Mouse (Mus musculus): ENCODE measurements around the gene Lrrc32.

The Lrrc32 gene

GRCm38 (mm10) chr7:98489131-98489530, at the start of gene Lrrc32:
Gene Lrrc32 (plus strand): TSS chr7:98489283.
- DNase-seq (ENCODE audit: low spot score in 2 of 2): no peak

DNA sequence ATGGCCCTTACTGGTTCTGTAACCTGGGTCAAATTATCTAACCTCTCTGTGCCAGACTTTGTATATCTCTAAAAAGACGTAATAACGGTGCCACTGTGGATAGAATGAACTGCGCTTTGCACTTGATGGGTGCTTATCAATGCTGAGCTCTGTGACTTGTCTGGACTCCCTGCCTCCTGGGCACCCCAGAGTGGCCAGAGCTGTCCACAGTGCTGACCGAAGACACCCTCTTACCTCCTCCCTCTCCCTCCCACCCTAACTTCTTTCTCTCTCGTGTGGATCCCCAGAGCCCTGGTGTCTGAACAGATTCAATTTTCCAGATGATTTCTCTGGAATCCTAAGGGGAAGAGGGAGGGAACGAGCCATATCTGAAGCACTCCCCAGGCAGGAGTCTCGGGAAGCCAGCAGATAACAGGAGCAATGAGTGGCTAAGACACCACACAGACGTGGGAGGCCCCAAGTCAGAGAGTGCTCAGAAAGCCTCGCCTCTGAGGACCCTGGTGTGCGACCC, 49.1 kb upstream of the Lrrc32 start, which contains the start of gene Gucy2d:
Gene Gucy2d (plus strand): TSS at position 461 of the 511 bp plus-strand sequence.
- no peak for DNase-seq (ENCODE audit: low spot score in 2 of 2)

DNA sequence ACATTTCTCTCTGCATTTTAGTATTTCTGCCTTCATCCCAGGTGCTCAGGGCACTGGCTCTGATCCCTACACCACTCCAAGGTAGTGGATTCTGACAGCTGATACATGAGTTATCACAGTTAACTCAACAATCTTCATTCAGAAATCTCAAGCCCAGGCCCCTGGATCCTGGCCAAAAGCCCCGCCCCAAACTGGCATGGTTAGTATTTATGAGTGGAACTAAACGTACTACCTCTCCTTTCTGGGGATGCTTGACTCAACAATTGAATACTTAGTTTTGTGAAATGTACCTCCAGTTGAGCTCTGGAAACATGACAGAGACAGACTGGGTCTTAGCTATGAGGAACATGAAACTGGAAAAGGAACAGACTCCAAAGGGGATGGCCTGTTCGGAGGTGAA, 42.2 kb upstream of the Lrrc32 start:
- no peak for DNase-seq (ENCODE audit: low spot score in 2 of 2)

GRCm38 (mm10) chr7:98447585-98448308, 41.3 kb upstream of the Lrrc32 start:
- DNase-seq (ENCODE audit: low spot score in 2 of 2): no peak

DNA sequence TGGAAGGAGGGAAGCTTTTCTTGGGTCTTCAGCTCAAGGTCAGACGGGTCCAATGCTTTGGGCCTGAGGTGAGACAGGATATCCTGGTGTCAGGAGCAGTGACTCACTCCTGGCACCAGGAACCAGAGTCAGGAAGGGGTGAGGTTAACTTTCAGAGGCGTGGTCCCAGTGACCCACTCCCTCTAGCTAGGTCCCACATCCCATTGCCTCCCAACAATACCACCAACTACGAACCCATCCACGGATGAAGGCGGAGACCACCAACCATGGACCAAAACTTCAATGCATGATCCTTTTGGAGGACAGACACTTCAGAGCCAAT, 40.8 kb upstream of the Lrrc32 start:
- no peak for DNase-seq (ENCODE audit: low spot score in 2 of 2)

GRCm38 (mm10) chr7:98449696-98450095, 39.4 kb upstream of the Lrrc32 start:
- no peak for DNase-seq (ENCODE audit: low spot score in 2 of 2)

DNA sequence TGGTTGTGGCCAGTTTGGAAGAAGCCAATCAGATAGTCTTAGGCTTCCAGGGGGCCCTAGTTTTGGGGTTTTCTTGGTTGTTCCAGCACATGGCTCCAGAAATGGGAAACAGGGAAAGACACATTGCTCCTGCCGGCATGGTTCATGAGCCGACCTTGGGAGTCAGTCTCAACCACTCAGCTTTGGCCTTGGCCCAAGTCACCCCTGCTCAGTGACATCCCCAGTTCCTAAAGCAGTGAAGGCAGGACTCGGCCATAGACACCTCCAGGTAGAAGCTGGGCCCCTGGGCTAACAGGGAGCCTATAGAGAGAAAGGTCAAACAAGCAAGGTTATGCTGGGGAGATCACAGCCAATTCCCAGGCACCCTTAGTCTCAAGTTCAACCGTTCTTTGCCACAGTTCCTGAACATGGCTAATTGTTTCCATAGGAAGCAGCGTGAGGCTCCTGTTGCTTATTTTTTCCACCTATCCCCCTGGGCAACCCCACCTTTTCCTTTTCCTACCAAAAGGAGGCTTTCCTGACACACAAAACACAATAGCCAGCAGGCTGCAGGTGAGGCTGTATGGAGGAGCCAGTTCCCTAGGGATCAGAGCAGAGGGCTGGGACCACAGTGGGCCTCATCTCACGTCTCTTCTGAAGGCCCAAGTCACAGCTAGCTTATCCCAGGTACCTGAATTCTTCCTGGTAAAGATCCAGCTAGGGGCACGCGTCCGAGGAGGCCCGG, 34.5 kb upstream of the Lrrc32 start:
- no peak for DNase-seq (ENCODE audit: low spot score in 2 of 2)

- DNase-seq (ENCODE audit: low spot score in 2 of 2): no peak
These were observed 28.8 kb upstream of the Lrrc32 start for GRCm38 (mm10) chr7:98460319-98460718.

GRCm38 (mm10) chr7:98469089-98469488, 20.0 kb upstream of the Lrrc32 start:
- DNase-seq (ENCODE audit: low spot score in 2 of 2): no peak

GRCm38 (mm10) chr7:98472529-98472928, 16.6 kb upstream of the Lrrc32 start:
- no peak for DNase-seq (ENCODE audit: low spot score in 2 of 2)

DNA sequence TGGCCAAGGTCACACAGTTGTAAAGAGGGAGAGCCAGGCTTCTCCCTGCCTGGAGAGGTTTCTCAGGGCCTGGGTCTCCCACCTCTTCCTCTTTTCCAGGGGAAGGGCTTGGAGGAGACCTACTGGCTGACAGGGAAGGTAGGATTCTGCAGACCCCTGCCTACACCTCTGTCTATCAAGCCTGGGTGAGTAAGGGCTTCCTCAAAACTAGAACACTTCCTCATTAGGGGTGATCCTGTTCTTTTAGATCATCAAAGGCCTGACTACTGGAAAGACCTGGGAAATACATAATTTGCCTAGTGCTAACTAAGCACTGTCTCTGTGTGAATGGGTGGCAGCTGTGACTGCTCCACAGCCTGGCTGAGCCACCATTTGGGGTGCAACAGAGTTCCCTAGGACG, 14.5 kb upstream of the Lrrc32 start:
- DNase-seq (ENCODE audit: low spot score in 2 of 2): no peak

DNA sequence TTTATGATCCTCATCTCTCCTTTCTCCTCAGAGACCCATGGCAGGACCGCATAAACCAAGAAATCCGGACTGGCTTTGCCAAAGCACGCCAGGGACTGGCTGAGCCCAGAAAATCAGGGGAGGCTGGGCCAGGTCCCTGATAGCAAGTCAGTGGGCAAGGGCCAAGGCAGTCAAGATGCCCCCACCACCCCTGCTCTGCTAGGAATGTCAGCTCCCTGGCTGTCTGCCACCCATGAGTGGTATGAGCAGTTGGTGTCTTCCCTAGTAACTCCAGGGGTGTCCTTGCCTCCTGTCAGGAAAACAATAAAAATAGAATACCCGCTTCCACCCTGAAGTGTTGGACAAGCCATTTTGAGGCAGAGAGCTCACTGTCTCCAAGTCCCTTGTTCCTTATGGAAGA, 11.9 kb upstream of the Lrrc32 start:
- no peak for DNase-seq (ENCODE audit: low spot score in 2 of 2)

DNA sequence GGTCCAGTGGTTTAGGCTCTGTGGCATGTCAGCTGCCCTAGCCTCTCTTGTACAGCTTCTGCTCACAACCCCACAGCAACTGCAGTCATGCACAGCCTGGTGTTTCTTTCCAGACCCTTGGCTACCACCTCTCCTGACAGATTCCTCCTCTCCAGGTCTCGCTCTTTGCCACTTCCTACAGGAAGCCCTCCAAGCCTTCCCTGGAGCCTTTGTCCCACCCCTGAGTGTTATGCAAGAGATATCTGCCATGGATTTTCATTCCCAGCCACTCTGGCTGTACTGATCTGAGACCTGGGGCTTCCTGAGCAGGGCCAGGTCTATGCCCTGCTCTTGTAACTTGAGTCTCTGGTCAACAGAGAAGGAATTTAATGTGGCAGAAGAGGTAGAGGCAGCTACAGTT, 8.6 kb upstream of the Lrrc32 start:
- no peak for DNase-seq (ENCODE audit: low spot score in 2 of 2)

DNA sequence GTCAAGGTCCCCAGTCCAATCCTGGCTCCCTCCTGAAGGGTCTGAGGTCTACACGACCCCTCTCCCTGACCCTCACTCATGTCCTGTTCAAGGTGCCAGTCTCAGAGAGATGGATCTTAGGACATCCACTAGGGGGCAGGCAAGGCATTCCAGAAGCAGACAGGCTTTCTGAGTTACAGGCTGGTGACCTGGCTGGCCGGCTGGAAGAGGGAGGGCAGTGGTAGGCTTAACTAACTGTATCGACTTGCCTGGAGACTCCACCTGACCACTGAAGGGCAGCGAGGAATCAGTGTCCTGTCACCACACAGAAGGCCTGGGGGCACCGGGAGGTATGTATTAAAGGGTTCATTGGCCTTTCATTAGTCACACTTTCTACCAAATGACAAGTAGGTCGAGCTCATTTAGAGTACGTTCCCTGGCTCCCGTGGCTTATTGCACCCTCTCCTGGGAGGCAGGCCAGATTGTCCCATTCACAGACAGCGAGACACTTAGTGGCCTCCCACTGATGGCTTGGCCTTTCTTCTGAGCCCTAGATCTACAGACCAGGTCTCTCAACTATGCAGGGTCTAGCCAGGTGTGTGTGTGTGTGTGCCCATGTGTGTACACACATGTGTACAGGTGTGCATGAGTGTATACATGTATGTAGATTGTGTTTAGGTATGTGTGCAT, 7.9 kb upstream of the Lrrc32 start:
- peak; percentile 43 to 67 for DNase-seq (ENCODE audit: low spot score in 2 of 2)

DNA sequence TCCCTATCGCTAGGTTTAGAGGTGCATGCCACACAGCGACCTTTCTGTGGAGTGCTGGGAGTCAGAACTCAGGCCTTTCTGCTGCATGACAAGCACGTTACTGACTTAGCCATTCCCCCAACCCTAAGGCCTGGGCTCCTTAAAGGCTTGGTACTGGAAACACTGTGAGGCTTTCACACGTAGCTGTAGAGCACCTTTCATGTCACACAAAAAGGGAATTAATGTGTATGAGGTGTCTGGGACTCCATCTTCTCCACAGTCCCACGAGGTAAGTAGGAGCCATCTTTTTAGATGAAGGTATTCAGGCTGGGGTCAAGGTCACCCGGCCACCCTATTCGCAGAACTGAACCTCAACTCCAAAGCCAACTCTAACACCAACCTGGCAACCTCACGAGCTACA, 7.2 kb upstream of the Lrrc32 start:
- no peak for DNase-seq (ENCODE audit: low spot score in 2 of 2)

DNA sequence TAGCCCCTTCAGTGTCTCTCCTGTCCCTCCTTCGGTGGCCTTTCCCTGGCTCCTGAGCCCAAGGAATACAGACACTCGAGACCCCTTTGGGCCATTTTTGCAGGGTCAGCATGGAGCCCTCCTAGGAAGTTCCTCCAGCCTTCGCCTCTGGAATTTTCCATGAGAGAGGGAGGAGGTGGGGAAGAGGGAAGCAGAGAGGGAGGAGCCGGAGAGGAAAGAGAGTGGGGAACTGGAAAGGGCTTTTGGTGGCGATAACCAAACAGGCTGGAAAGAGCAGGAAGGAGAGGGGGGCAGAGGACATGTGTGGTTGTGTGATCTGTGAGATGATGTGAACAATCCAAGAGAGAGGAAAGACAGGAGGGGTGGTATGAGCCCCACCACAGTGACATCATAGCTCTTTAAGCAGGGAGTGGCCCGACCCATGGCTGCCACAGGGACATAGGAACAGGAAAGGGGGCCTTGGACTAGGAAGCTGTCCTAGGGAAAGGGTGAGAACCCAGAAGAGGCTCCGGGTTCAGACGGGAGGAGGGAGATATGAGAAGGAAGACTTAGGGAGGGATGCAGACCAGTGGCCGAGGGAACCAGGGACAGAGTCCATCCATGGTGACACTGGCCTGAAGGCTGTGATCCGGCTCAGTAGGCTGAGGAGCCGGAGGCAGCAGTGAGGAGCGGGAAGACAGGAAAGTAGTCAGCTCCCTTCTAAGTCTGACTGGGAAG, 6.4 kb upstream of the Lrrc32 start:
- DNase-seq (ENCODE audit: low spot score in 2 of 2): no peak

DNA sequence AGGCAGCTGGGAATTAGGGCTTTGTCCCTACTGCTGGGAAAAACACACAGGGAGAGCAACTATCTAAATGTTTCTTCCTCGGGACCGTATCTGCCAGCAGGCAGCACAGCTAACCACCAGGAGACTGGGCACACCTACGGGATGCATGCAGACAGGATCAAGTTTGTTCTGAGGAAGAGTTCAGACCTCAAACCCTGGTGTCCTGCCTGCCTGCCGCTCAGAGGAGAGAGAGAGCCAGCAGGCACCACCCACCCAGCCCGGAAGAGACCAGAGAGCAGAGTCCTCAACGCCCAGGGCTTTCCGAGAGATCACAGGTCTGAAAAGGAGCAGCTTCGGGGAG, 5.8 kb upstream of the Lrrc32 start:
- no peak for DNase-seq (ENCODE audit: low spot score in 2 of 2)

GRCm38 (mm10) chr7:98484878-98485277, 4.2 kb upstream of the Lrrc32 start:
- DNase-seq (ENCODE audit: low spot score in 2 of 2): no peak

GRCm38 (mm10) chr7:98485508-98485907, 3.6 kb upstream of the Lrrc32 start:
- DNase-seq (ENCODE audit: low spot score in 2 of 2): no peak

DNA sequence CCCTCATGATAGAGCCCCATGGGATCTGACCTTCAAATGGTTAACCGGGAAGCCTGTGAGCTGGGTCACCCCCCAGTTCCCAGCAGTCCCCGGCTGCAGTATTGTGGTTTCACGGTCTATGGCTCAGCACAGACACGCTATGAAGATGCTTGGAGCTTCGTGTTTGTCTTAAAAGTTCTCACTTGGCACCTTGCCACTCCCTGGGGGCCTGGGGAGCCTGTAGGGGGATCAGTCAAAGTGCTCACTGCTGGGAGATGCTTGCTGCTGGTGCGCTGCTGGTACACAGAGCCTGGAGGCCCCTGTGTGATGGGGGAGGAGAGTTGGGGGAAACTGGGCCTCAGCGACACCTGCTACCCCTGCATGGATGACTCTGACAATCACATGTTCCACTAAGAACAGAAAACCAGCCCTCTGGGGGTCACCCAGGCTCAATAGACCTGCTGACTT, 2.6 kb upstream of the Lrrc32 start:
- DNase-seq (ENCODE audit: low spot score in 2 of 2): no peak

DNA sequence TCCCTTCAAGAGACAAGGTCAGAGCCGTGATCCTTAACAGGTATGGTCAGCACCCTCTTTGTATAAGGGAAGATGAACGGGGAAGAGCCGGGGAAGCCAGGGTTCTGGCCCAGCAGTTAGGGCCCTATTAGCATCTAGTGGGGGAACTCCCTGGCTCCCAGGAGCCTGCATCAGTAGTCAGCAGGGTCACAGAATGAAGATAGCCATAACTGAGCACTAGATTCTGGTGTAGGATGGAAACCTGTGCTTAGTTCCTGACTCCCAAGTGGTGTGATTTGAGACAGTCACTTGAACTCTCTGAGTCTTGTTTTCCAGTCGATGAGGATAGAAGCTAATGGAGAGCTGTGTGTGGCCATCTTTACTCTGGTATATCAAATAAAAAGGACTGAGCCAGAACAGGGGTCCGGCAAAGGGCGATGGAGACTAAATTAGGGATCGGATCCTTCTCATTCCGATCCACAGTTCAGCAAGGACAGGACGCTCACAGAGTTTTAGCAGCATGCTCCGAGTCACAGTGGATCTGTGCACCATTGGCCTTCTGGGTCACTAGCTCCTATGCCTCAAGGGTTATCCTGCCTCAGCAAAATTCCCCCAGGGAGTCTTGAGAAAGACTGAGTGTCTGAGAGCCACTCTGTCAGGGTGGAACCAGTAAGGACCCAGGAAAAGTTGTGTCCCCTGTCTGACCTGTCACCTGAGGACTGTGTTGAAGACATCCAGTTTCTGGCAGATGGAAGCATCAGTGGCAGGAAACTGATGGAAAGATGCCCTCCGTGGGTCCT, 1.7 kb upstream of the Lrrc32 start:
- no peak for DNase-seq (ENCODE audit: low spot score in 2 of 2)

Measured in frontal cortex, postnatal 14 days (tissue).